Mouse (Mus musculus) heart, embryonic 11.5 days (tissue): ENCODE measurements around the gene Efs. TPM values are rescaled to one million over a fixed set of nuclear protein-coding genes. Genes with fewer than 3 reads are reported as not detected.
"Not testable (repeated sequence)": the region's sequence is repeated elsewhere in the genome, so short reads cannot be mapped to it uniquely, and the experiment has no call there.

Source experiments
- ATAC-seq: fragments of 200-750 bp; cut with Nextera tagmentation; replicated peaks from 2 replicates; pipeline ENCODE4 v1.8.0; 2017; ENCODE audit warnings: moderate library complexity; ENCODE audit not compliant: insufficient number of reproducible peaks, low FRiP score, low TSS enrichment
- H3K27ac ChIP-seq: fragments of 300-500 bp; sonication (generic); 2 replicates; pipeline ENCODE4 v1.5.1; 2014; ENCODE audit warnings: mild to moderate bottlenecking, low read depth, low read length
- H3K27me3 ChIP-seq: fragments of 300-500 bp; sonication (generic); 2 replicates; pipeline ENCODE4 v1.6.1; 2014; ENCODE audit warnings: mild to moderate bottlenecking, low read length, mixed read lengths; ENCODE audit not compliant: control insufficient read depth, insufficient read depth
- H3K36me3 ChIP-seq: fragments of 300-500 bp; sonication (generic); 2 replicates; pipeline ENCODE4 v1.6.1; 2014; ENCODE audit warnings: mild to moderate bottlenecking, low read length, moderate library complexity, mixed read lengths; ENCODE audit not compliant: control insufficient read depth, insufficient read depth
- H3K4me1 ChIP-seq: fragments of 300-500 bp; sonication (generic); 2 replicates; pipeline ENCODE4 v1.6.1; 2014; ENCODE audit warnings: low read length; ENCODE audit not compliant: control insufficient read depth, insufficient read depth
- H3K4me2 ChIP-seq: fragments of 300-500 bp; sonication (generic); 2 replicates; pipeline ENCODE4 v1.6.1; 2014; ENCODE audit warnings: mild to moderate bottlenecking, moderate library complexity
- H3K4me3 ChIP-seq: fragments of 300-500 bp; sonication (generic); 2 replicates; pipeline ENCODE4 v1.5.1; 2014; ENCODE audit warnings: low read depth, low read length
- H3K9ac ChIP-seq: fragments of 300-500 bp; sonication (generic); 2 replicates; pipeline ENCODE4 v1.6.1; 2014; ENCODE audit warnings: mild to moderate bottlenecking, low read depth, low read length, moderate library complexity
- H3K9me3 ChIP-seq: fragments of 300-500 bp; sonication (generic); replicated peaks from 2 replicates; pipeline ENCODE4 v1.6.1; 2016; ENCODE audit warnings: low read length; ENCODE audit not compliant: control insufficient read depth
- WGBS: fragments of 180-500 bp; shearing (Covaris S2); extraction: QIAGEN DNeasy Blood & Tissue Kit; methylation state at CpG from one replicate; pipeline ENCODE4 v1.1.7; 2014; ENCODE audit not compliant: insufficient replicate concordance; 5-methylcytosine and 5-hydroxymethylcytosine counted together
- polyA plus RNA-seq: library from polyadenylated mRNA; unstranded; fragments of >200 nt; fragmentation: Nextera tagmentation; extraction: Ambion mirVana; gene quantifications from 2 replicates; pipeline ENCODE4 v1.2.1, GENCODE M21; 2014

Efs gene
- polyA plus RNA-seq, 1 experiment from 2014 or later, result 11.0 TPM

- 49% methylated on average over 15 of the region's 15 CpGs for WGBS
- H3K27ac ChIP-seq, result peak overlapping the region; percentile 95
- no peaks in the 10 kb centered on the region for H3K9me3 ChIP-seq
- H3K4me2 ChIP-seq, result peak overlapping the region; percentile 66
- ATAC-seq, result no peak
- peaks cover 16% of the 10 kb centered on the region for H3K4me1 ChIP-seq
- H3K27me3 ChIP-seq, result no peaks in the 10 kb centered on the region; the same call in 1 of the 2 replicates
- peak overlapping the region; percentile 51 for H3K4me3 ChIP-seq
- H3K9ac ChIP-seq, result peak overlapping the region; percentile 86
- peaks cover 2% of the 10 kb centered on the region; the same call in 1 of the 2 replicates for H3K36me3 ChIP-seq
Measured at GRCm38 (mm10) chr14:54965044-54965443, 39.1 kb upstream of the Efs start.

- Histone ChIP-seq H3K9ac (peak overlapping the region; percentile 86), H3K9me3 (no peaks in the 10 kb centered on the region), H3K4me3 (peak overlapping the region; percentile 51), H3K27ac (peak overlapping the region; percentile 95), H3K4me1 (peaks cover 7% of the 10 kb centered on the region; the same call in 1 of the 2 replicates), H3K27me3 (no peaks in the 10 kb centered on the region; the same call in 1 of the 2 replicates), H3K36me3 (peaks cover 2% of the 10 kb centered on the region; the same call in 1 of the 2 replicates), H3K4me2 (peak overlapping the region; percentile 66)
- WGBS, result 69% methylated on average over 11 of the region's 11 CpGs
- no peak for ATAC-seq
Measured at GRCm38 (mm10) chr14:54963727-54964126, 37.8 kb upstream of the Efs start.

GRCm38 (mm10) chr14:54962714-54963113, 36.8 kb upstream of the Efs start:
- Histone ChIP-seq H3K4me1 (peaks cover 3% of the 10 kb centered on the region; the same call in 1 of the 2 replicates), H3K9me3 (no peaks in the 10 kb centered on the region), H3K27ac (peak overlapping the region; percentile 95), H3K9ac (peak overlapping the region; percentile 86), H3K4me2 (peak overlapping the region; percentile 66), H3K4me3 (peak overlapping the region; percentile 51), H3K27me3 (no peaks in the 10 kb centered on the region; the same call in 1 of the 2 replicates), H3K36me3 (peaks cover 2% of the 10 kb centered on the region; the same call in 1 of the 2 replicates)
- ATAC-seq, result no peak
- 63% methylated on average over 7 of the region's 7 CpGs for WGBS

GRCm38 (mm10) chr14:54961487-54961886, 35.6 kb upstream of the Efs start:
- no peaks in the 10 kb centered on the region for H3K9me3 ChIP-seq
- H3K27ac ChIP-seq, result peak overlapping the region; percentile 95
- H3K4me2 ChIP-seq, result peak overlapping the region; percentile 66
- H3K4me3 ChIP-seq, result peak overlapping the region; percentile 51
- H3K4me1 ChIP-seq, result no peaks in the 10 kb centered on the region
- H3K9ac ChIP-seq, result peak overlapping the region; percentile 86
- H3K36me3 ChIP-seq, result peaks cover 2% of the 10 kb centered on the region; the same call in 1 of the 2 replicates
- ATAC-seq, result no peak
- H3K27me3 ChIP-seq, result no peaks in the 10 kb centered on the region; the same call in 1 of the 2 replicates
- 57% methylated on average over 5 of the region's 5 CpGs for WGBS

- H3K27ac ChIP-seq, result peak overlapping the region; percentile 95
- no peaks in the 10 kb centered on the region for H3K4me1 ChIP-seq
- H3K9ac ChIP-seq, result peak overlapping the region; percentile 86
- peaks cover 2% of the 10 kb centered on the region; the same call in 1 of the 2 replicates for H3K36me3 ChIP-seq
- H3K4me2 ChIP-seq, result peak overlapping the region; percentile 66
- H3K4me3 ChIP-seq, result peak overlapping the region; percentile 51
- H3K9me3 ChIP-seq, result no peaks in the 10 kb centered on the region
- 41% methylated on average over 10 of the region's 10 CpGs for WGBS
- no peak for ATAC-seq
- H3K27me3 ChIP-seq, result no peaks in the 10 kb centered on the region; the same call in 1 of the 2 replicates
Measured at GRCm38 (mm10) chr14:54960769-54961168, 34.8 kb upstream of the Efs start.

- H3K4me3 ChIP-seq, result peak overlapping the region; percentile 51
- H3K27ac ChIP-seq, result peak overlapping the region; percentile 95
- H3K9me3 ChIP-seq, H3K36me3 ChIP-seq, H3K27me3 ChIP-seq, H3K4me1 ChIP-seq: not testable (repeated sequence)
- H3K4me2 ChIP-seq, result peak overlapping the region; percentile 66
- H3K9ac ChIP-seq, result peak overlapping the region; percentile 86
- 0 out of 2 replicates have a peak, but pooled peaks have one; percentile 15 for ATAC-seq
- 73% methylated on average over 12 of the region's 12 CpGs for WGBS
Measured at GRCm38 (mm10) chr14:54959853-54960613, 34.1 kb upstream of the Efs start.

GRCm38 (mm10) chr14:54959197-54959596, 33.3 kb upstream of the Efs start:
- H3K27me3 ChIP-seq, result no peaks in the 10 kb centered on the region; the same call in 1 of the 2 replicates
- H3K27ac ChIP-seq, result peak overlapping the region; percentile 71
- H3K4me1 ChIP-seq, result no peaks in the 10 kb centered on the region
- H3K4me2 ChIP-seq, result peak overlapping the region; percentile 66
- H3K36me3 ChIP-seq, result peaks cover 4% of the 10 kb centered on the region; the same call in 1 of the 2 replicates
- H3K4me3 ChIP-seq, result peak overlapping the region; percentile 51
- 76% methylated on average over 3 of the region's 3 CpGs for whole genome bisulfite sequencing
- H3K9me3 ChIP-seq, result no peaks in the 10 kb centered on the region
- peak overlapping the region; percentile 69 for H3K9ac ChIP-seq
- no peak for ATAC-seq

GRCm38 (mm10) chr14:54958503-54958902, 32.6 kb upstream of the Efs start:
- WGBS, result 62% methylated on average over 4 of the region's 4 CpGs
- no peaks in the 10 kb centered on the region for H3K9me3 ChIP-seq
- no peaks in the 10 kb centered on the region for H3K27me3 ChIP-seq
- ATAC-seq, result no peak
- H3K9ac ChIP-seq, result peak overlapping the region; percentile 69
- peak overlapping the region; percentile 66 for H3K4me2 ChIP-seq
- H3K4me1 ChIP-seq, result no peaks in the 10 kb centered on the region
- peaks cover 4% of the 10 kb centered on the region; the same call in 1 of the 2 replicates for H3K36me3 ChIP-seq
- peak overlapping the region; percentile 16; the same call in 1 of the 2 replicates for H3K4me3 ChIP-seq
- peak overlapping the region; percentile 71 for H3K27ac ChIP-seq
